Mouse (Mus musculus): Measurements from ENCODE around the gene Ada. TPM values are rescaled to one million over a fixed set of nuclear protein-coding genes. Genes with fewer than 3 reads are reported as not detected.
A peak's percentile ranks its signal among the peaks of the same experiment; 100 is the strongest.
"Not testable (repeated sequence)": the region's sequence is repeated elsewhere in the genome, so short reads cannot be mapped to it uniquely, and the experiment has no call there.

Gene Ada
- polyA plus RNA-seq, 1 experiment from 2014 or later, result 5.5 TPM

DNA sequence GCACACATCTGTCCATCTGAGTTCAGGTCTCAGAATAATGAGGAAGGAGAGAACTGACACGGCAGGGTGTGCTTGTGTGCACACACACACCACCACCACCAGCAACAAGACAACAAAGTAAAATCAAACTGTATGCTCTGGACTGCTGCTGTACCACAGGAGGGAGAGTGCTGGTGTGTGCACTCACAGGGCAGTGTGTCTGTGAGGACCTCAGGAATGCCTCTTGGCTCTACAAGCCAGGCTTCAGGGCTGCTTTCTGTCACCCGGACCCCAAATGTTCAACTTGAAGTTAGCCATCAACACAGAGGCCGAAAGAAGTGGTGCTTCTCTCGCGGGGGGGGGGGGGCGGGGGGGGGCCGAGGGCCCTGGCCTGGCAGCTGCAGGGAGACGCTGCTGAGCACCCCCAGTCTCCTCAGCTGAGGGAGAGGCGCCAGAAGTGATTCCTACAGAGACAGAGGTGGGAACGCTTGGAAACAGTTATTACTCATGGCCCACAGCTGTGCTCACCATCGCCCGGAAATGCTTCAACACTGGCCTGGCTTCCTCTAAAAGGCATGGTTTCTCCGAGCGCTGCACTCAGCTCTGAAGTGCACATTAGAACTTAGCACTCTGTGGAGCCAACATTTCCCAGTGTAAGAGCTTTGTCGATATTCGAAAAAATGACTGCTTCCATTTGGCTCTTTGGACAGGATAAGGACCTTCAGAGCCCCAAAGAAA, 52.1 kb downstream of the Ada start:
- Histone ChIP-seq H3K27ac (ENCODE audit: low read depth, low read length) (no peak overlapping the region), H3K9ac (ENCODE audit: low read length) (no peak overlapping the region), H3K9me3 (replicated peaks; ENCODE audit: control insufficient read depth, low read length) (no peaks in the 10 kb centered on the region), H3K36me3 (ENCODE audit: control insufficient read depth, insufficient read depth, low read length) (no peaks in the 10 kb centered on the region), H3K4me1 (ENCODE audit: control insufficient read depth, insufficient read depth, low read length) (no peaks in the 10 kb centered on the region), H3K4me3 (ENCODE audit: low read depth, low read length) (no peak overlapping the region), H3K4me2 (ENCODE audit: low read length) (no peak overlapping the region), H3K27me3 (replicated peaks; ENCODE audit: control insufficient read depth, insufficient read depth, low read length) (no peaks in the 10 kb centered on the region)
- ATAC-seq (no peak), DNase-seq (ENCODE audit: low spot score) (no peak)
- 62% methylated on average over 14 of the region's 16 CpGs for WGBS

DNA sequence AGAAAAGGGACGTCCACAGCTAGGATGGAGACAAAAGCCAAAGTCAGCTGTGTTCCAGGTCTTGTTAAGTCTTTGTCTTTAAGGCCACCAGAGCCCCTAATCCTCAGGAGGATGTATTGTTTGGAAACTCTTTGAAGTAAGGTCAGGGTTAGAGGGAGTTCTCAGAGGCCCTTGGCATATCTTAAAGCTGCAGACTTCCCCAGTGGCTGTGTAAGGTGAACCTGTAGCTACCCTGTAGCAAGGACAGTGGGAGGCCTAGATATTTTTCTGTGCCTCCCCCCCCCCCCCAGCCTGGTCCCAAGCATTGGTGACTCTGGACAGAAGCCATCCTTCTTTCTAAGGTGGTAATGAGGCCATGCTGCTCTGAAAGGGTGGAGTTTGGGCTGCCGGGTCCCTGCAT, 53.3 kb downstream of the Ada start:
- Histone ChIP-seq H3K4me1 (ENCODE audit: control insufficient read depth, insufficient read depth, low read length) (no peaks in the 10 kb centered on the region), H3K27me3 (replicated peaks; ENCODE audit: control insufficient read depth, insufficient read depth, low read length) (no peaks in the 10 kb centered on the region), H3K9ac (ENCODE audit: low read length) (no peak overlapping the region), H3K27ac (ENCODE audit: low read depth, low read length) (no peak overlapping the region), H3K9me3 (replicated peaks; ENCODE audit: control insufficient read depth, low read length) (no peaks in the 10 kb centered on the region), H3K36me3 (ENCODE audit: control insufficient read depth, insufficient read depth, low read length) (no peaks in the 10 kb centered on the region), H3K4me3 (ENCODE audit: low read depth, low read length) (no peak overlapping the region), H3K4me2 (ENCODE audit: low read length) (no peak overlapping the region)
- no peak for DNase-seq (ENCODE audit: low spot score)
- WGBS, result 17% methylated on average over 2 of the region's 2 CpGs
- ATAC-seq, result no peak

DNA sequence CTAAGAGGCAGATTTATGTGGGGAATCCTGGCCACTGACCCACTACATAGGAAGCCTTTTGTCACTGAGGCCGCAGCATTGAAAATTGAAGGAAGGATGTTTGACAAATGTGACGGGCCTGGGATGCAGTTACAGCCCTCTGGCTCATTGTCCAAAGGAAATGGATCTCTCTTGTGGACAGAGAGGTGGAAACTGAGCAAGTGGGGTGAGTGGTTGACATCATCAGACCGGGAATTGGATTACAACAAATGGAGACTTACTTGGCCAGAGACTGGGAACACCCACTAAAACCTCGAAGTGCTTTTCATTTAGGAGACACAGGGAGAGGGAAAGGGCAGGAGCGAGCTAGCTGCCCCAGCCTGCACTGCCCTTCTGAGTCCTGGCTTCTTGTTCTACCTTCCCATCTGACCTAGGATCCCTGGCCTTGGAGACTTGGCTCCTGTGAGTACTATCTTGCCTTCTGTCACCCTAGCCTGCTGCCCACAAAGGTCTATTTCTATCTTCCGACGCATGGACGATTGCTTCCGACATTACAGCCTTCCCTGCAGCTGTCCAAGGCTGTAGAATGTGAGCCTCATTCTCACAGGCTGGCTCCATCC, 56.2 kb downstream of the Ada start:
- Histone ChIP-seq H3K27me3 (replicated peaks; ENCODE audit: control insufficient read depth, insufficient read depth, low read length) (no peaks in the 10 kb centered on the region), H3K27ac (ENCODE audit: low read depth, low read length) (0 out of 2 replicates have a peak overlapping the region, but pooled peaks have one; percentile 9), H3K4me2 (ENCODE audit: low read length) (no peak overlapping the region), H3K4me3 (ENCODE audit: low read depth, low read length) (no peak overlapping the region), H3K36me3 (ENCODE audit: control insufficient read depth, insufficient read depth, low read length) (no peaks in the 10 kb centered on the region), H3K4me1 (ENCODE audit: control insufficient read depth, insufficient read depth, low read length) (0 out of 2 replicates have a peak, but pooled peaks cover 5% of the 10 kb centered on the region), H3K9me3 (replicated peaks; ENCODE audit: control insufficient read depth, low read length) (no peaks in the 10 kb centered on the region), H3K9ac (ENCODE audit: low read length) (0 out of 2 replicates have a peak overlapping the region, but pooled peaks have one; percentile 13)
- no peak for ATAC-seq
- DNase-seq (ENCODE audit: low spot score), result no peak
- 75% methylated on average over 9 of the region's 9 CpGs for WGBS

DNA sequence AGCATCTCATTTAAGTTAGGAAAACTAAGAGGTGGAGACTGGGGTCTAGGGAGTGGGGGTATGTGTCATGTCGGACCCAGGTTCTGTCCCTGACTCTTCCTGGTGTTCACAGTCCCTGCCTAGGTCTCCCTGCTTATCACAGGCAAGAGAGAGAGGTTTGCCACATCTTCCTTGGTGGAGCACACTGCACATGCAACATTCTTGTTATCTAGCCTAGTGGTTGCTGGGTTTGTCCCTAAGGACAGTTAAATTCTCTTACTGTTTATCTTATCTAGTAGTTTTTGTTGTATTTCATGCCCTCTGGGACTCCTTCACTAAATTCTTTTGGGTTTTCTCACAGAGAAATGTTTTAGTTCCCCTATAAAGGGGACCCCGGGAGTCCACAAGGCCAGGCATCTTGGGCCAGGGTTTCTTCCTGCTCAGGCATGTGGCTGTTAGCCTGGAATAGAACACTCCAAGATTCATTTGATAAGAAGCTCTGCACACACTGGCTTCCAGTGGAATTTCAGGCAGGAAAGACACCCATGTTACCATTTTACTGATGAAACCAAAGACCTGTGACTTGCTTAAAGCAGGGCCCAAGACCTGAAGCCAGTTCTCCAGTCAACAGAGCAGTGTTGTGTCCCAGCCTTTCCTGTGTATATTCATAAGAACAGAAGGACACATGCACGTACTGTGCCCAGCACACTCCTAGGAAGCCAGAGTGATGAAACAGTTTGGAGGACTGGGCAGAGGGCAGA, 57.0 kb downstream of the Ada start:
- no peak for DNase-seq (ENCODE audit: low spot score)
- WGBS, result 82% methylated on average over 3 of the region's 3 CpGs
- H3K36me3 ChIP-seq (ENCODE audit: control insufficient read depth, insufficient read depth, low read length), result no peaks in the 10 kb centered on the region
- H3K4me3 ChIP-seq (ENCODE audit: low read depth, low read length), result no peak overlapping the region
- H3K27ac ChIP-seq (ENCODE audit: low read depth, low read length), result 0 out of 2 replicates have a peak overlapping the region, but pooled peaks have one; percentile 9
- H3K9me3 ChIP-seq (replicated peaks; ENCODE audit: control insufficient read depth, low read length), result no peaks in the 10 kb centered on the region
- ATAC-seq, result no peak
- 0 out of 2 replicates have a peak overlapping the region, but pooled peaks have one; percentile 13 for H3K9ac ChIP-seq (ENCODE audit: low read length)
- 0 out of 2 replicates have a peak, but pooled peaks cover 5% of the 10 kb centered on the region for H3K4me1 ChIP-seq (ENCODE audit: control insufficient read depth, insufficient read depth, low read length)
- H3K4me2 ChIP-seq (ENCODE audit: low read length), result no peak overlapping the region
- no peaks in the 10 kb centered on the region for H3K27me3 ChIP-seq (replicated peaks; ENCODE audit: control insufficient read depth, insufficient read depth, low read length)

- Histone ChIP-seq H3K27me3 (replicated peaks; ENCODE audit: control insufficient read depth, insufficient read depth, low read length) (no peaks in the 10 kb centered on the region), H3K9ac (ENCODE audit: low read length) (no peak overlapping the region), H3K4me2 (ENCODE audit: low read length) (no peak overlapping the region), H3K9me3 (replicated peaks; ENCODE audit: control insufficient read depth, low read length) (no peaks in the 10 kb centered on the region), H3K4me3 (ENCODE audit: low read depth, low read length) (no peak overlapping the region), H3K4me1 (ENCODE audit: control insufficient read depth, insufficient read depth, low read length) (0 out of 2 replicates have a peak, but pooled peaks cover 5% of the 10 kb centered on the region), H3K36me3 (ENCODE audit: control insufficient read depth, insufficient read depth, low read length) (no peaks in the 10 kb centered on the region), H3K27ac (ENCODE audit: low read depth, low read length) (no peak overlapping the region)
- DNase-seq (ENCODE audit: low spot score), result no peak
- 86% methylated on average over 6 of the region's 6 CpGs for WGBS
- no peak for ATAC-seq
Observed at GRCm38 (mm10) chr2:163691846-163692605, 58.0 kb downstream of the Ada start.

GRCm38 (mm10) chr2:163690409-163691304, 59.4 kb downstream of the Ada start:
- 0 out of 2 replicates have a peak, but pooled peaks cover 7% of the 10 kb centered on the region for H3K4me1 ChIP-seq (ENCODE audit: control insufficient read depth, insufficient read depth, low read length)
- ATAC-seq (no peak), DNase-seq (ENCODE audit: low spot score) (no peak)
- H3K9ac ChIP-seq (ENCODE audit: low read length), result no peak overlapping the region
- no peak overlapping the region for H3K4me3 ChIP-seq (ENCODE audit: low read depth, low read length)
- no peaks in the 10 kb centered on the region for H3K36me3 ChIP-seq (ENCODE audit: control insufficient read depth, insufficient read depth, low read length)
- H3K27me3 ChIP-seq (replicated peaks; ENCODE audit: control insufficient read depth, insufficient read depth, low read length), result no peaks in the 10 kb centered on the region
- H3K9me3 ChIP-seq (replicated peaks; ENCODE audit: control insufficient read depth, low read length), result no peaks in the 10 kb centered on the region
- 69% methylated on average over 8 of the region's 8 CpGs for WGBS
- no peak overlapping the region for H3K4me2 ChIP-seq (ENCODE audit: low read length)
- H3K27ac ChIP-seq (ENCODE audit: low read depth, low read length), result no peak overlapping the region

- H3K4me2 ChIP-seq (ENCODE audit: low read length), result no peak overlapping the region
- H3K27ac ChIP-seq (ENCODE audit: low read depth, low read length), result no peak overlapping the region
- no peaks in the 10 kb centered on the region for H3K9me3 ChIP-seq (replicated peaks; ENCODE audit: control insufficient read depth, low read length)
- H3K4me1 ChIP-seq (ENCODE audit: control insufficient read depth, insufficient read depth, low read length), result 0 out of 2 replicates have a peak, but pooled peaks cover 10% of the 10 kb centered on the region
- 83% methylated on average over 3 of the region's 3 CpGs for WGBS
- no peaks in the 10 kb centered on the region for H3K36me3 ChIP-seq (ENCODE audit: control insufficient read depth, insufficient read depth, low read length)
- ATAC-seq (no peak), DNase-seq (ENCODE audit: low spot score) (no peak)
- H3K9ac ChIP-seq (ENCODE audit: low read length), result no peak overlapping the region
- H3K4me3 ChIP-seq (ENCODE audit: low read depth, low read length), result no peak overlapping the region
- H3K27me3 ChIP-seq (replicated peaks; ENCODE audit: control insufficient read depth, insufficient read depth, low read length), result no peaks in the 10 kb centered on the region
Observed at GRCm38 (mm10) chr2:163689771-163690170, 60.3 kb downstream of the Ada start.

- DNase-seq (ENCODE audit: low spot score); H3K9me3 ChIP-seq (replicated peaks; ENCODE audit: control insufficient read depth, low read length); ATAC-seq; H3K36me3 ChIP-seq (ENCODE audit: control insufficient read depth, insufficient read depth, low read length); H3K27me3 ChIP-seq (replicated peaks; ENCODE audit: control insufficient read depth, insufficient read depth, low read length); H3K27ac ChIP-seq (ENCODE audit: low read depth, low read length); H3K4me2 ChIP-seq (ENCODE audit: low read length); H3K4me3 ChIP-seq (ENCODE audit: low read depth, low read length); H3K9ac ChIP-seq (ENCODE audit: low read length): not testable (repeated sequence)
- 95% methylated on average over 1 of the region's 1 CpGs for WGBS
- 0 out of 2 replicates have a peak, but pooled peaks cover 10% of the 10 kb centered on the region for H3K4me1 ChIP-seq (ENCODE audit: control insufficient read depth, insufficient read depth, low read length)
Observed at GRCm38 (mm10) chr2:163688377-163688776, 61.7 kb downstream of the Ada start.

All from forebrain, embryonic 14.5 days (tissue).